Mouse (Mus musculus) liver, embryonic 12.5 days (tissue): ENCODE measurements at regions not wholly inside any gene's neighbourhood (a gene's known extent, or its start where the extent isn't known, plus 50 kb on each side); places are given as distances from the start of the nearest gene placed in this dataset.

ENCODE experiments used
- ATAC-seq: fragments of 200-750 bp; cut with Nextera tagmentation; 2 replicates; pipeline ENCODE4 v1.8.0; 2017; ENCODE audit warnings: moderate number of reproducible peaks, mild to moderate bottlenecking, moderate library complexity
- H3K27ac ChIP-seq: fragments of 300-500 bp; sonication (generic); 2 replicates; pipeline ENCODE4 v1.5.1; 2016; ENCODE audit warnings: mild to moderate bottlenecking
- H3K27me3 ChIP-seq: fragments of 300-500 bp; sonication (generic); replicated peaks from 2 replicates; pipeline ENCODE4 v1.6.1; 2016; ENCODE audit warnings: mild to moderate bottlenecking, moderate library complexity
- H3K36me3 ChIP-seq: fragments of 300-500 bp; sonication (generic); 2 replicates; pipeline ENCODE4 v1.6.1; 2016; ENCODE audit warnings: mild to moderate bottlenecking, moderate library complexity
- H3K4me1 ChIP-seq: fragments of 300-500 bp; sonication (generic); 2 replicates; pipeline ENCODE4 v1.6.1; 2016
- H3K4me2 ChIP-seq: fragments of 300-500 bp; sonication (generic); 2 replicates; pipeline ENCODE4 v1.6.1; 2016; ENCODE audit warnings: mild to moderate bottlenecking, moderate library complexity
- H3K4me3 ChIP-seq: fragments of 300-500 bp; sonication (generic); 2 replicates; pipeline ENCODE4 v1.5.1; 2016; ENCODE audit warnings: mild to moderate bottlenecking, moderate library complexity
- H3K9ac ChIP-seq: fragments of 300-500 bp; sonication (generic); 2 replicates; pipeline ENCODE4 v1.6.1; 2016; ENCODE audit warnings: mild to moderate bottlenecking, moderate library complexity
- H3K9me3 ChIP-seq: fragments of 300-500 bp; sonication (generic); replicated peaks from 2 replicates; pipeline ENCODE4 v1.6.1; 2016; ENCODE audit warnings: mild to moderate bottlenecking, moderate library complexity
- WGBS: fragments of 180-500 bp; shearing (Covaris S2); methylation state at CpG from one replicate; pipeline ENCODE4 v1.1.7; 2016; ENCODE audit not compliant: insufficient replicate concordance; 5-methylcytosine and 5-hydroxymethylcytosine counted together

DNA sequence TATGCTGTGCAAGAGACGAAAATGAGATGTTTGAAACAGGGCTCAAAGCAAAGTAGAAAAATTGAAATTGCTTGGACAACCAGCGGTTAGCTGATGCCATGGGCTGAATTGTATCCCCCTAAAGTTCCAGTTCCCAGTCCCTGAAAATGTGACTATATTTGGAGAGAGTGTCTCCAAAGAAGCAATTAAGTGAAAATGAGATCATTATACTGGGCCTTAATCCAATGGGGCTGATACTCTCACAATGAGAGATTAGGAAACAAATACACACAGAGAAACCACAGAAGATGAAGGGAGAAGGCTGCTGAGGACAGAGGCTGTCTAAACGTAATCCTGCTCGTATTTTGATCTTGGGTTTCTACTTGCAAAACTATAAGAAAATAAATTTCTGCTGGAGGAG lies 402.1 kb upstream of the Id4 start:
- Histone ChIP-seq H3K4me1 (no peaks in the 10 kb centered on the region), H3K27me3 (peaks cover 24% of the 10 kb centered on the region), H3K27ac (no peak overlapping the region), H3K9ac (no peak overlapping the region), H3K4me2 (no peak overlapping the region), H3K4me3 (no peak overlapping the region), H3K36me3 (no peaks in the 10 kb centered on the region), H3K9me3 (no peaks in the 10 kb centered on the region)
- ATAC-seq, result no peak
- WGBS, result 69% methylated on average over 4 of the region's 4 CpGs

DNA sequence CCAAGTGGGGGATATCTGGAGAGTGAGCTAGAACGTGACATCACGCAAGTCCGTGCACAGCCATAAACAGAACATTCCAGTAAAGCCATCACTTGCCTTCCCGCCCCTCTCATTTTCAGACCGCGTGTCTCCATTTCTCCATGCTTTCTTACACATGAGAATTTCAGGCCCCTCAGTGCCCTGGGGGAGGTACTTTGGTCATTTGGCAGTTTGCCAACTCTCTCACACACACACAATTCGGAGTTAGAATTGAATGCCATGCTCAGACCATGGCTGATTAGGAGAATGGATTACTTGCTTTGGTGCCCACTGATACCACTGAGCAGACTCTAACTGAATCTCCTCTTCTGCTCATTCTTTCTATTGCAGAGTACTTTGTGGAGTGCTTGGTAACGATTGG lies 400.7 kb upstream of the Id4 start:
- Histone ChIP-seq H3K4me1 (no peaks in the 10 kb centered on the region), H3K9ac (no peak overlapping the region), H3K4me2 (no peak overlapping the region), H3K27ac (no peak overlapping the region), H3K9me3 (no peaks in the 10 kb centered on the region), H3K4me3 (no peak overlapping the region), H3K27me3 (peaks cover 12% of the 10 kb centered on the region), H3K36me3 (no peaks in the 10 kb centered on the region)
- 79% methylated on average over 8 of the region's 8 CpGs for WGBS
- no peak for ATAC-seq

DNA sequence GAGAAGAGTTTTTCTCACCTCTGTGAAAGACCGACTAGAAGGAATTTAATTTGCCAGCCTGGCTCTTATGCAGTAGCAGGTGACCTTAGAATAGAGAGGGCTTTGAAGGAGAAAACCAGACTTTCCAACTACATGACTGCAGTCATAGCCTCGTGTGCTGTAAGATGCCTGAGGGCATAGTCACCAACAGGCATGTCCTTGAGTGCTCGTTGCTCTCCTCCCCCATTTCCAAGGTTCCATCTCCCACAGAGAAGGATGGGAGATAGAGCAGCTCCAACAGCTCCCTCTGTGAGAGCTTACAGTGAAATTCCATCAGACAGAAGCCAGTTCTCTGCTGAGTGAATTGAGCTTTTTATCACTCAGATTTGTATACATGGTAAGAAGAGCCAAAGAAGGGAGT lies 398.1 kb upstream of the Id4 start:
- no peaks in the 10 kb centered on the region for H3K4me1 ChIP-seq
- no peak overlapping the region for H3K9ac ChIP-seq
- no peaks in the 10 kb centered on the region for H3K9me3 ChIP-seq
- no peak overlapping the region for H3K4me2 ChIP-seq
- no peaks in the 10 kb centered on the region for H3K27me3 ChIP-seq
- WGBS, result 44% methylated on average over 3 of the region's 3 CpGs
- H3K36me3 ChIP-seq, result no peaks in the 10 kb centered on the region
- H3K4me3 ChIP-seq, result no peak overlapping the region
- no peak overlapping the region for H3K27ac ChIP-seq
- ATAC-seq, result no peak

DNA sequence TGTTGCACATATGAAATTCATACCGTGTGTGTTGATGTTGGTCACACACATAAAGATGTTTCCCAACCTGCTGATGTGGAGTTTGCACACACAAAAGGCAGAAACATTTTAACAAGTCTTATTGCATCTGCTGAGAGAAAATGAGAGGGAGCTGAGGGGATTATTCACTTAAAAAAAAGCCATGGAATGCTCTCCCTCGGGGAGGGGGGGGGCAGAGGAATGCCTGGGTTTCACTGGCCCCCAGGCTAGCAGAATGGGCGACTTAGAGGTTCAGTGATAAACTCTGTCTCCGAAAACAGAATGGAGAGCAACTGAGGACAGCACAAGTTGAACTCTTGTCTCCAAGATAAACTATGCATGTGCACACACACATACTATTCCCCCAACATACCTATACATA lies 392.4 kb upstream of the Id4 start:
- Histone ChIP-seq H3K27ac (no peak overlapping the region), H3K9ac (no peak overlapping the region), H3K36me3 (no peaks in the 10 kb centered on the region), H3K9me3 (no peaks in the 10 kb centered on the region), H3K27me3 (no peaks in the 10 kb centered on the region), H3K4me3 (no peak overlapping the region), H3K4me2 (no peak overlapping the region), H3K4me1 (no peaks in the 10 kb centered on the region)
- no peak for ATAC-seq
- WGBS, result 38% methylated on average over 4 of the region's 4 CpGs

DNA sequence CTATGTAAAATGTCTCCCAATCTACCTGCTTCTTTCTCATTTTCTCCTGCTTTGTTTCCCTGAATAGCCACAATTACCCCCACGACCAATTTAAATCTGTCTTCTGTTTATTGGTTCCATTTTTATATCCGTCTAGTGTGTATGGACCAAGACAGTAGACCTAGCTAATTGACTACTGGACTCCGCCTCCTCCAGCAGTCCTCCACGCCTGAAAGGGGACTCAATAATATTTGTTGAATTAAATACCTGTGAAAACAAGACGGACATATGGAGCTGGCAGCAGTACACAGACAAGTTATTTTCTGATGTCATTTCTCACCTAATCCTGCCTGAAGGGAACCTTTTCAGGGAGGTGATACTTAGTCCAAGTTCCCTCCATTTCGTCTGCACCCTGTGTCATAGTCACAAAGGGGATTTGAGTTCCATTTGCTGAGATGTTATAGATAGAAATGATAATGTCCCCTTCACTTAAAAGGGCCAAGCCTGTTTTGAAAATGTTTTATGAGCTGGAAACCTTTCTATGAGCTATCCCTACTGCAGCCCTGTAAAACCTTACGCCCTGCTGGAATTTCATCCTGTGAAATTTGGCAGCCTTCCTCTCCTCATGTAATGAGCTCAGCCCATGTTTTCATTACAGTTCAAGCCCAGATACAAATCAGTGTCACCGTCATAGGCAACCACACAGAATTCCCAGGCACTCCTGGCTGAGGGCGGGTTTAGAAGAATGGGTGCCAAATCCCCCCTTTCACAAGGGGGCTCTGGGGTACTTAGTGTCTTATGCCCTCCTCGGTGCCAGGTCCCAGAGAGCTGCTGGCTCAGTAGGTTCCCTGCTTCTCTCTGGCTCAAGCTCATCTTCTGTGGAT lies 391.1 kb upstream of the Id4 start:
- WGBS, result 60% methylated on average over 10 of the region's 10 CpGs
- Histone ChIP-seq H3K9me3 (no peaks in the 10 kb centered on the region), H3K4me3 (no peak overlapping the region), H3K27me3 (no peaks in the 10 kb centered on the region), H3K9ac (no peak overlapping the region), H3K27ac (no peak overlapping the region), H3K4me2 (no peak overlapping the region), H3K4me1 (no peaks in the 10 kb centered on the region), H3K36me3 (no peaks in the 10 kb centered on the region)
- ATAC-seq, result no peak

DNA sequence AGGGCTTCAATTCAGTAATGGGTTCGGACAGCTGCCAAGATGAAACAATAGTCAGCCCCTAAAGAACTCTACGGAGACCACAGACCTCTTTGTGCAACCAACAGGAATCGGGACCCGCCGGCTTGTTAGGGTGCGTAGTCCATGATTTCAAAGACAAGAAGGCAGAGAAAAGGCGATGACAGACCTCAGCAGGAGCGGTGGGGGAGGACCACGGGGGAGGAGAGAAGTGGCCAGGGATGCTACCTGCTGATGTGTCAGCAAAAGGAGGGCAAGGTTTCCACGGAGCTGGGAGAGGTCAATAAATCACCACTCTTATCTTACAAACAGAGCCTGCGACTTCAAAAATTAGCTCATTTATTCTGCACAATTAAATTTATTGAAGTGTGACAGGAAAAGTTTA lies 388.4 kb upstream of the Id4 start:
- H3K9me3 ChIP-seq, result no peaks in the 10 kb centered on the region
- ATAC-seq, result no peak
- H3K4me1 ChIP-seq, result no peaks in the 10 kb centered on the region
- no peak overlapping the region for H3K4me2 ChIP-seq
- 52% methylated on average over 11 of the region's 11 CpGs for WGBS
- no peaks in the 10 kb centered on the region for H3K36me3 ChIP-seq
- no peak overlapping the region for H3K9ac ChIP-seq
- H3K4me3 ChIP-seq, result no peak overlapping the region
- H3K27me3 ChIP-seq, result no peaks in the 10 kb centered on the region
- H3K27ac ChIP-seq, result no peak overlapping the region

DNA sequence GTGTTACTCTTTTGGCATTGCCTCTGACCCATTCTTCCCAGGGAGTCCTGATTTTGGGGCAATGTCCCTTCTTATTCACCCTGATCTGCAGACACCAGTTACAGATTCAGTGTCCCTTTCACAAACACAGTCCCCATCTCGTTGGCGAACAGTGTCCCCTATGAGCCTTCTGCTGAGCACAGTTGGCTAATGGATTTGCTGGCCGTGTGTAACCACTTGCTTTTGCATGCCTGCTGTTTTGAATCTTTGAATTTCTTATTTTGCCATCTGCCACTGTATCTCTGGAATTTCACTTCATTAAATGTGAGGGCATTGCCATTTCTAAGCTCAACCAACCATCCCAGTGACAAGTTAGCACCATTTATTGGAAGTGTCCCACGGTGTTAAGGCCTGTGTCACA lies 368.5 kb upstream of the Id4 start:
- Histone ChIP-seq H3K4me3 (no peak overlapping the region), H3K4me1 (no peaks in the 10 kb centered on the region), H3K27me3 (no peaks in the 10 kb centered on the region), H3K27ac (no peak overlapping the region), H3K9ac (no peak overlapping the region), H3K36me3 (no peaks in the 10 kb centered on the region), H3K9me3 (no peaks in the 10 kb centered on the region), H3K4me2 (no peak overlapping the region)
- no peak for ATAC-seq
- 74% methylated on average over 4 of the region's 4 CpGs for WGBS

DNA sequence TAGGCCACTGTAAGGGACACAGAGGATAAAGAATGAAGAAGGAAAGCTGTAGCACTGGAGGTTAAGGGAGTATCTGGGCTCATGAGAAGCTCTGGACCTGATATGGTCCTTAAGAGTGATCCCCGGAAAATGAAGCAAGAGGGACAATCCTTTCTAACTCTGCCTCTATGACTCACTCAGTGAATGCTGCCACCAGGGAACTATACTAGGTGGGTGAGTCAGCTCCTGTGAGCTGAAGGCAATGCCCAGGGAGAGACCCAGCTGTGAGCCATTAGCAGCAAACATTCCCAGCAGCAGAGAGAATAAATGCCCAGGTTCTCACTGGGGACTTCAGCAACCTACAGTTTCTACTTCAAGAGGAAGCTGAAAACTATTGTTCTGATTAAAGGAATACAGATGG lies 366.7 kb upstream of the Id4 start:
- ATAC-seq, result no peak
- Histone ChIP-seq H3K9me3 (no peaks in the 10 kb centered on the region), H3K36me3 (no peaks in the 10 kb centered on the region), H3K9ac (no peak overlapping the region), H3K27me3 (no peaks in the 10 kb centered on the region), H3K4me2 (no peak overlapping the region), H3K27ac (no peak overlapping the region), H3K4me1 (no peaks in the 10 kb centered on the region), H3K4me3 (no peak overlapping the region)
- 67% methylated on average over 1 of the region's 1 CpGs for WGBS

DNA sequence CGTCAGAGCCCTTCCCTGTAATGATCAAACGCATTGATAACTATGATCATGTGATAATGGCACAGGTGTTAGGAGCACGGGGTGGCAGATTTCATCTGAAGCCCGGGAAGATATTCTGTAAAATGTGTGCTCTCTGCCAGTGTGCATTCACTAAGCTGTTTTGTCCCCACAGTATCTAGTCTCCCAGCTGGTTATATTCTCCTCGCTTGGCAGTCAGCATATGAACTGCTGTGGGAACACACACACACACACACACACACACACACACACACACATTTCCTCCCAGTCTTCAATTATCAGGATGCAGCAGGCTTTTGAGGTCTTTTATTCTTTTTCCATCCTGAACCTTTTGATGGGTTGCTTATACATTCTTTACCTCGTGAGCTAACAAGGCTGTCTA lies 365.8 kb upstream of the Id4 start:
- H3K9me3 ChIP-seq, result no peaks in the 10 kb centered on the region
- H3K4me2 ChIP-seq, result no peak overlapping the region
- H3K4me1 ChIP-seq, result no peaks in the 10 kb centered on the region
- H3K27me3 ChIP-seq, result no peaks in the 10 kb centered on the region
- no peak overlapping the region for H3K4me3 ChIP-seq
- ATAC-seq, result no peak
- 68% methylated on average over 6 of the region's 6 CpGs for WGBS
- no peak overlapping the region for H3K27ac ChIP-seq
- H3K9ac ChIP-seq, result no peak overlapping the region
- H3K36me3 ChIP-seq, result no peaks in the 10 kb centered on the region

DNA sequence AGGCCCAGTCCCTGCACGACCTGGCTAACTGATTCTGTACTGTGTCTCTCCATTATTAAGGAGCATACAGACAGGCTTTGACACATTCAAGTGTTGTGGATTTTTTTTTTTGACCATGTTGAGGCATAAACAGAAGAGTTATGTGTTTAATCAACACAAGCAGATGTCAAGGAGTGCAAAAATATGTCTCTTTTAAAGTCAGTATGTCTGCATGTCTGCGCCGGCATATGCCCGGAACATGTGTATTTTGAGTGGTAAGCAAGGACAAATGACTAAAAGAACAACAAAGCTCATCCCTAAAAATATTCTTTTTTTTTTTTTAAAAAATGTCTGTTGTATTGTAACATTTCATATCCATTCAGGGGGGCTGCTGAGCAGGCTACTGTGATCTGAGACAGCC lies 364.4 kb upstream of the Id4 start:
- no peaks in the 10 kb centered on the region for H3K36me3 ChIP-seq
- 75% methylated on average over 4 of the region's 4 CpGs for WGBS
- H3K27me3 ChIP-seq, result no peaks in the 10 kb centered on the region
- no peak for ATAC-seq
- H3K4me3 ChIP-seq, result no peak overlapping the region
- no peak overlapping the region for H3K27ac ChIP-seq
- H3K4me1 ChIP-seq, result no peaks in the 10 kb centered on the region
- no peak overlapping the region for H3K9ac ChIP-seq
- no peak overlapping the region for H3K4me2 ChIP-seq
- no peaks in the 10 kb centered on the region for H3K9me3 ChIP-seq

DNA sequence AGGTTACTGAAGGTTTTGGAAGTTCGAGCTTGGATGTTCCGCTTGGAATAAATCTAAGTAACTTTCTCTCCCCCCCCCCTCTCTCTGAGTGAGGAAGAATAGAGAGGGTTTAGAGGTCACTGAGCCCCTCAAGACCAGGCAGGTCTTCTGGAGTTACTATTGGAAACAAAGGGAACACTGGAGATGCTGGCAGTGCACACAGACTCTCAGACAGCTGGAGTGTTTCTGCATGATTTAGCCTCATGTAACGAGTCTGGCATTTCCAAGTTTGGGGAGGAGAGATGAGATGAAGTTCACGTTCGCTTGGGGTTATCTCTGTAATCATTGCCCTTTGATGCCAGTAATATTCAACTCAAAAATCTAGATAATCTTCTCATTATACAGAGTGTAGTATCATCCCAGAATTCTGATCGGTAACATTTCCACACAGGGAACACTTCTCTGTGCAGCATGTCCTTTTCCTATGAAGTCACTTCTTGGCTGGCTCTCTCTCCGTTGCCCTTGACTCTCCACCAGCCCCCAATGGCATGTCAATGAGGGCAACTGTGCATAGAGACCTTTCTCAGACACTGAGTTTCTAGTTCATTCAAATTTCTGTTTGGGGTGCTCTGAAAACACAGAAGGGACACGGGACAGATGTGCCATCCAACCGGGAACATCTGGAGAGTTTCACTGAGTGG lies 351.0 kb upstream of the Id4 start:
- Histone ChIP-seq H3K27ac (no peak overlapping the region), H3K4me2 (no peak overlapping the region), H3K9ac (no peak overlapping the region), H3K27me3 (no peaks in the 10 kb centered on the region), H3K9me3 (no peaks in the 10 kb centered on the region), H3K36me3 (no peaks in the 10 kb centered on the region), H3K4me1 (no peaks in the 10 kb centered on the region), H3K4me3 (no peak overlapping the region)
- 71% methylated on average over 9 of the region's 9 CpGs for WGBS
- ATAC-seq, result no peak

DNA sequence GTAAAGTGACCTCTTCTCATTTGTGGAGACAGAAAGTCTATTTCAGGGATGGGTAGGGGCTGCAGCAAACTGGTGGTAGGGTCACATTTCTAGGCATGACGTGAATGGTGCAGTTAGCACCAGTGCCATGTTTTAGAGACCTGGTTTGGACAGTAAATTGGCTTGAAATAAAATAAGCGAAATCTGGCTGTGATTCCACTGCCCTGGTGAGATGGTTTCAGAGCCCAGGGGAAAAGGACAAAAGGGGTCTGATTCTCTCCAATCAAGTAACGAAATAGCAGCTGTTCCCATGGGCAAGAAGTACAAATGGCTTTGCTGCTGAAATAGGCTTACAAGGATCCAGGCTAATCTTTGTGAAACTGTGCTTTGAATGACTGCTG lies 350.5 kb upstream of the Id4 start:
- Histone ChIP-seq H3K27me3 (no peaks in the 10 kb centered on the region), H3K4me2 (no peak overlapping the region), H3K4me3 (no peak overlapping the region), H3K9ac (no peak overlapping the region), H3K4me1 (no peaks in the 10 kb centered on the region), H3K36me3 (no peaks in the 10 kb centered on the region), H3K27ac (no peak overlapping the region), H3K9me3 (no peaks in the 10 kb centered on the region)
- 45% methylated on average over 3 of the region's 3 CpGs for WGBS
- no peak for ATAC-seq
